Mouse (Mus musculus): ENCODE measurements around the gene Nf1. TPM values are rescaled to one million over a fixed set of nuclear protein-coding genes. Genes with fewer than 3 reads are reported as not detected.
"Not testable (repeated sequence)": the region's sequence is repeated elsewhere in the genome, so short reads cannot be mapped to it uniquely, and the experiment has no call there.

The Nf1 gene
- polyA plus RNA-seq, 1 experiment from 2014 or later, result 4.1 TPM

DNA sequence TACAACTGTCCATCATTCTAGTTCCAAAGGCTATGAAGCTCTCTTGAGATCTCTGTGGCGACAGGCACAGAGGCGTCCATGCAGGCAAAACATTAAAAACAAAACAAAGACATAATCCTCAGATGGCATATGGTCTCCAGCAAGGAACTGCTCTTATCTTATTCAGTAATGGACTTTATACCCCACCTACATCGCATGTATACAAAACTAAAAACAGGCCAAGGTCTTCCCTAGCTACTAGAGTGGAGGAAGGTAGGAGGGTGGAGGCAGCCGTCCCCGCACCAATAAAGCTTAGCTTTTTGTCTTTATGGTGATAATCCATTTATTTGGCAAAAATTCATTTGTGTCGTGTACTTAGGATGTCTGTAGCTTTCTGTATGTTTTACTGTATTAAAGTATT, 36.4 kb upstream of the Nf1 start:
- no peaks in the 10 kb centered on the region for H3K27me3 ChIP-seq (ENCODE audit: control insufficient read depth, insufficient read depth, low read length)
- H3K27ac ChIP-seq (ENCODE audit: low read length), result no peak overlapping the region
- 73% methylated on average over 6 of the region's 6 CpGs for WGBS
- H3K9ac ChIP-seq (ENCODE audit: low read length), result no peak overlapping the region
- H3K4me2 ChIP-seq (ENCODE audit: low read depth, low read length), result no peak overlapping the region
- H3K4me3 ChIP-seq (replicated peaks; ENCODE audit: low read length), result no peak overlapping the region
- no peaks in the 10 kb centered on the region for H3K9me3 ChIP-seq (replicated peaks; ENCODE audit: control insufficient read depth, low read length)
- no peak for ATAC-seq (ENCODE audit: insufficient read depth, low FRiP score)
- H3K4me1 ChIP-seq (ENCODE audit: control insufficient read depth, insufficient read depth, low read length), result peaks cover 15% of the 10 kb centered on the region
- H3K36me3 ChIP-seq (ENCODE audit: control insufficient read depth, insufficient read depth, low read length), result no peaks in the 10 kb centered on the region

DNA sequence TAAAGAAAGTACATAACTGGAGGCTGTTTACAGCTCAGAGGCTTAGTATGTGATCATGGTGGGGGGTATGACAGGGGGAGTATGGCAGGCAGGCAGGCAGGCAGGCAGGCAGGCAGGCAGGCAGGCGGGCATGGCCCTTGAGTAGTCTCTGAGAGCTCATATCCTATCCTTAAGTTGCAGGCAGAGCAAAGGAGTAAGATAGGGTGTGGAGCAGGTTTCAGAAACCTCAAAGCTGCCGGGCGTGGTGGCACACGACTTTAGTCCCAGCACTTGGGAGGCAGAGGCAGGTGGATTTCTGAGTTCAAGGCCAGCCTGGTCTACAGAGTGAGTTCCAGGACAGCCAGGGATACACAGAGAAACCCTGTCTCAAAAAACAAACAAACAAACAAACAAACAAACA, 35.2 kb upstream of the Nf1 start:
- not testable (repeated sequence) for H3K9ac ChIP-seq (ENCODE audit: low read length); H3K36me3 ChIP-seq (ENCODE audit: control insufficient read depth, insufficient read depth, low read length); H3K4me3 ChIP-seq (replicated peaks; ENCODE audit: low read length); H3K9me3 ChIP-seq (replicated peaks; ENCODE audit: control insufficient read depth, low read length); H3K27me3 ChIP-seq (ENCODE audit: control insufficient read depth, insufficient read depth, low read length); H3K4me2 ChIP-seq (ENCODE audit: low read depth, low read length); ATAC-seq (ENCODE audit: insufficient read depth, low FRiP score); H3K27ac ChIP-seq (ENCODE audit: low read length)
- 70% methylated on average over 4 of the region's 4 CpGs for WGBS
- H3K4me1 ChIP-seq (ENCODE audit: control insufficient read depth, insufficient read depth, low read length), result peaks cover 15% of the 10 kb centered on the region

DNA sequence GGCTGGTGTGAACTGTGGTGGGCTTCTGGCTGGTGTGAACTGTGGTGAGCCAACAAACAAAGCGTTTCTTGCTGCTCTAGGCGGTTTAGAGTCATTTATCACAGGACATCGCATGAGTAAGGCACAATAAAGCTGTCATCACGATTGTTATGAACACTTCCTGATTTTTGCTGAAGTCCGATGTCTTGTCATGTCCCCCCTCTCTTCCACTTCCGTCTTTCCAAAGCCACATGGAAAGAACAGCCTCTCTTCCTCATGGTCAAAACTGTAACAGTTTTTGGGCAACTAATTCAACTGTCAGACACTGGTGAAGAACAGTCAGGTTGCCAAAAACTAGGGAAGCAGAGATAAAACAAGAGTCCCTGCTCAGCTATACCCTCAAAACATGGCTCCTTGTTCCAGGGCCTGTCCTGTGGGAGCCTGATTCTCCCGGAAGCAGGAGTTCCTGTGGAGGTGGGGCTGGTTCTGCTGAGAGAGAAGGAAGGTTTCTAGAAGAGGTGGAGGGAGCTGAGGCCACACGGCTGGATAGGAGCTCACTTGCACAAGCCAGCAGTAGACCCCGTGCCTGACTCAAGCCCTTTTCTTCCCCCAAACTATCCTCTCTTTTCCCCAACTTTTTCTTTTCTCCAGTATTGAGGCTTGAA, 33.7 kb upstream of the Nf1 start:
- no peak overlapping the region for H3K4me3 ChIP-seq (replicated peaks; ENCODE audit: low read length)
- ATAC-seq (ENCODE audit: insufficient read depth, low FRiP score), result no peak
- H3K27ac ChIP-seq (ENCODE audit: low read length), result peak overlapping the region; percentile 70
- 64% methylated on average over 9 of the region's 9 CpGs for WGBS
- H3K9ac ChIP-seq (ENCODE audit: low read length), result no peak overlapping the region
- peaks cover 15% of the 10 kb centered on the region for H3K4me1 ChIP-seq (ENCODE audit: control insufficient read depth, insufficient read depth, low read length)
- H3K9me3 ChIP-seq (replicated peaks; ENCODE audit: control insufficient read depth, low read length), result no peaks in the 10 kb centered on the region
- H3K4me2 ChIP-seq (ENCODE audit: low read depth, low read length), result no peak overlapping the region
- H3K27me3 ChIP-seq (ENCODE audit: control insufficient read depth, insufficient read depth, low read length), result no peaks in the 10 kb centered on the region
- no peaks in the 10 kb centered on the region for H3K36me3 ChIP-seq (ENCODE audit: control insufficient read depth, insufficient read depth, low read length)

GRCm38 (mm10) chr11:79306510-79306909, 33.0 kb upstream of the Nf1 start:
- peaks cover 15% of the 10 kb centered on the region for H3K4me1 ChIP-seq (ENCODE audit: control insufficient read depth, insufficient read depth, low read length)
- H3K36me3 ChIP-seq (ENCODE audit: control insufficient read depth, insufficient read depth, low read length), result no peaks in the 10 kb centered on the region
- H3K4me2 ChIP-seq (ENCODE audit: low read depth, low read length), result no peak overlapping the region
- 27% methylated on average over 7 of the region's 7 CpGs for WGBS
- no peaks in the 10 kb centered on the region for H3K27me3 ChIP-seq (ENCODE audit: control insufficient read depth, insufficient read depth, low read length)
- H3K4me3 ChIP-seq (replicated peaks; ENCODE audit: low read length), result no peak overlapping the region
- ATAC-seq (ENCODE audit: insufficient read depth, low FRiP score), result peak; percentile 71; the same call in 1 of the 2 replicates
- no peak overlapping the region; the same call in 1 of the 2 replicates for H3K9ac ChIP-seq (ENCODE audit: low read length)
- H3K9me3 ChIP-seq (replicated peaks; ENCODE audit: control insufficient read depth, low read length), result no peaks in the 10 kb centered on the region
- peak overlapping the region; percentile 70 for H3K27ac ChIP-seq (ENCODE audit: low read length)

DNA sequence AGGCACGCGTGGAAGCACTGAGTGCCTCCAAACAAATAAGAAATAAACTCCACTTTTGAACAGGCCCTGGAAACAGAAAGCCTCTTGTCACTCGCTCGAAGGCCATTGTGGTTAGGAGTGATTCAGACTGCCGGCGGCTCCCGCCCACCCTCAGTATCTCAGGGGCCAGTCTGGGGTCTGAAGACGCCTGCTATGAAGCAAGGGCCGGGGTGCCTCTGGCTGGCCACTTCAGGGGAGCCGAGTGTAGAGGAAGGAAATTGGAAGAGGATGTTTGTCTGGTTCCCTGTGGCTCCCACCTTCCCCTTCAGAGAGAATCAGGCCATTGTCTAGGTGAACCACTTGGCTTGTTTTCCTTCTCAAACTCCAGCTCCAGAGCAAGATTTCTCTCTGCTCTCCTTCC, 32.5 kb upstream of the Nf1 start:
- no peaks in the 10 kb centered on the region for H3K27me3 ChIP-seq (ENCODE audit: control insufficient read depth, insufficient read depth, low read length)
- peak overlapping the region; percentile 70 for H3K27ac ChIP-seq (ENCODE audit: low read length)
- ATAC-seq (ENCODE audit: insufficient read depth, low FRiP score), result peak; percentile 61
- no peaks in the 10 kb centered on the region for H3K36me3 ChIP-seq (ENCODE audit: control insufficient read depth, insufficient read depth, low read length)
- H3K4me3 ChIP-seq (replicated peaks; ENCODE audit: low read length), result no peak overlapping the region
- no peaks in the 10 kb centered on the region for H3K9me3 ChIP-seq (replicated peaks; ENCODE audit: control insufficient read depth, low read length)
- 16% methylated on average over 10 of the region's 10 CpGs for WGBS
- H3K9ac ChIP-seq (ENCODE audit: low read length), result no peak overlapping the region; the same call in none of the 2 replicates
- no peak overlapping the region for H3K4me2 ChIP-seq (ENCODE audit: low read depth, low read length)
- peaks cover 15% of the 10 kb centered on the region for H3K4me1 ChIP-seq (ENCODE audit: control insufficient read depth, insufficient read depth, low read length)

DNA sequence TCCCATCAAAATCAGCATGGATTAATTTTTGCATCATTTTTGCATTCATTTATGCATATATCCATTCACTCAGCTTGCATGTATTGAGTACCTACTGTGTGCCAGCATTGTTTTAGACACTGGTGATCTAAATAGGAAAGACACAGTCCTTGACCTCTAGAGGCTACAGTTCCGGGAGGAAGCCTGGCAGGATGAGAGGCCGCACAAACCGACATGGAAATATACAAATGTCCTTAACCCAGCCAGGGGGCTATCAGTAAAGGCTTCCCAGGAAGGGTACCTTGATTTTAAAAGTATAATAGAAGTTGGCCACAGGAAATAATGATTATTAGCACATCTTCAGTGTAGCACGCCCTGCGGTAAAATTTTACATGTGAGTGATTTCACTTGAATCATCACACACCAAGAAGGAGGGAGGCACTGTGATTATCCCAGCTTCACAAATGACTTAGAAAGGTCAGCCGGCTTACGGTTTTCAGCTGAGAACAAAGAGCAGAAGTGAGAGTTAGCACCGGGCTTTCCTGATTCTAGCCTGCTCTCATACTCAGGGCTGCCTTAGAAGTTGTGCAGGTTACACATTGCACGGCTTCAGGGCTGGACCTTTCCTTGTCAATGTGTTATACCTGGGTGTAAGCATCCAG, 31.8 kb upstream of the Nf1 start:
- Histone ChIP-seq H3K36me3 (ENCODE audit: control insufficient read depth, insufficient read depth, low read length) (no peaks in the 10 kb centered on the region), H3K27me3 (ENCODE audit: control insufficient read depth, insufficient read depth, low read length) (no peaks in the 10 kb centered on the region), H3K9ac (ENCODE audit: low read length) (no peak overlapping the region), H3K4me3 (replicated peaks; ENCODE audit: low read length) (no peak overlapping the region), H3K4me1 (ENCODE audit: control insufficient read depth, insufficient read depth, low read length) (peaks cover 15% of the 10 kb centered on the region), H3K27ac (ENCODE audit: low read length) (peak overlapping the region; percentile 70), H3K4me2 (ENCODE audit: low read depth, low read length) (no peak overlapping the region), H3K9me3 (replicated peaks; ENCODE audit: control insufficient read depth, low read length) (no peaks in the 10 kb centered on the region)
- whole genome bisulfite sequencing, result 62% methylated on average over 9 of the region's 9 CpGs
- ATAC-seq (ENCODE audit: insufficient read depth, low FRiP score), result no peak

GRCm38 (mm10) chr11:79310467-79310866, 29.0 kb upstream of the Nf1 start:
- H3K9ac ChIP-seq (ENCODE audit: low read length), result no peak overlapping the region

GRCm38 (mm10) chr11:79316807-79317345, 22.6 kb upstream of the Nf1 start:
- H3K27me3 ChIP-seq (ENCODE audit: control insufficient read depth, insufficient read depth, low read length), result no peaks in the 10 kb centered on the region
- no peaks in the 10 kb centered on the region for H3K36me3 ChIP-seq (ENCODE audit: control insufficient read depth, insufficient read depth, low read length)
- H3K9ac ChIP-seq (ENCODE audit: low read length), result no peak overlapping the region
- no peak for ATAC-seq (ENCODE audit: insufficient read depth, low FRiP score)
- no peak overlapping the region for H3K4me2 ChIP-seq (ENCODE audit: low read depth, low read length)
- WGBS, result 88% methylated on average over 8 of the region's 8 CpGs
- H3K4me3 ChIP-seq (replicated peaks; ENCODE audit: low read length), result no peak overlapping the region
- H3K27ac ChIP-seq (ENCODE audit: low read length), result no peak overlapping the region
- H3K4me1 ChIP-seq (ENCODE audit: control insufficient read depth, insufficient read depth, low read length), result no peaks in the 10 kb centered on the region
- no peaks in the 10 kb centered on the region for H3K9me3 ChIP-seq (replicated peaks; ENCODE audit: control insufficient read depth, low read length)

More at GRCm38 (mm10) chr11:79310467-79310866, 29.0 kb upstream of the Nf1 start:
- 84% methylated on average over 5 of the region's 5 CpGs for whole genome bisulfite sequencing
- no peak for ATAC-seq (ENCODE audit: insufficient read depth, low FRiP score)
- Histone ChIP-seq H3K27me3 (ENCODE audit: control insufficient read depth, insufficient read depth, low read length) (no peaks in the 10 kb centered on the region), H3K9me3 (replicated peaks; ENCODE audit: control insufficient read depth, low read length) (no peaks in the 10 kb centered on the region), H3K27ac (ENCODE audit: low read length) (no peak overlapping the region), H3K36me3 (ENCODE audit: control insufficient read depth, insufficient read depth, low read length) (no peaks in the 10 kb centered on the region), H3K4me2 (ENCODE audit: low read depth, low read length) (no peak overlapping the region), H3K4me3 (replicated peaks; ENCODE audit: low read length) (no peak overlapping the region), H3K4me1 (ENCODE audit: control insufficient read depth, insufficient read depth, low read length) (peaks cover 15% of the 10 kb centered on the region)

GRCm38 (mm10) chr11:79319807-79320206, 19.7 kb upstream of the Nf1 start:
- Histone ChIP-seq H3K4me1 (ENCODE audit: control insufficient read depth, insufficient read depth, low read length) (no peaks in the 10 kb centered on the region), H3K9ac (ENCODE audit: low read length) (no peak overlapping the region), H3K27ac (ENCODE audit: low read length) (no peak overlapping the region), H3K36me3 (ENCODE audit: control insufficient read depth, insufficient read depth, low read length) (no peaks in the 10 kb centered on the region), H3K9me3 (replicated peaks; ENCODE audit: control insufficient read depth, low read length) (no peaks in the 10 kb centered on the region), H3K4me3 (replicated peaks; ENCODE audit: low read length) (no peak overlapping the region), H3K4me2 (ENCODE audit: low read depth, low read length) (no peak overlapping the region), H3K27me3 (ENCODE audit: control insufficient read depth, insufficient read depth, low read length) (no peaks in the 10 kb centered on the region)
- no peak for ATAC-seq (ENCODE audit: insufficient read depth, low FRiP score)
- 35% methylated on average over 7 of the region's 7 CpGs for WGBS

All from stomach, embryonic 16.5 days (tissue).